Mouse (Mus musculus): ENCODE data around the gene Cbr2. TPM values are rescaled to one million over a fixed set of nuclear protein-coding genes. Genes with fewer than 3 reads are reported as not detected.

Gene Cbr2
- polyA plus RNA-seq, 1 experiment from 2014 or later, result 1.1 TPM

DNA sequence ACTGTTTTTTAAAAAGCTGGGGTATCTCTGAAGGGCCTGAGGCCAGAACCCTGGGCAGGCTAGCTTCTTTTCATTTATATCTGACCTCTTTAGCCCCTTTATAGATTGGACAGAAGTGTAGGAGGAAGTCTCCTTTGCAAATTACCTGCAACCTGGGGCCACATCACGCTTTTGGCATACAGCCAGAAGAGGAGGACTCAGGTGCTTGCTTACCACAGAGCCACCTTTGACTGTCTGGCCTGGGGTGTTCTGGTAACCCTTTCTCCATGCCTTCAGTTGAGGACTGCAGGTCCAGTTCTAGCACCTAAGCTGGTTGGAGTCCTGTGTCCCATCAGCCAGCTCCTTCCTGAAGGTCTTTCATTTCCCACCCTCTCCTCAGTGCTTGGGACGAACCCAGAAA is 22.4 kb downstream of the Cbr2 start:
- H3K27ac ChIP-seq (ENCODE audit: low read depth, low read length), result no peak overlapping the region
- H3K9me3 ChIP-seq (replicated peaks; ENCODE audit: control insufficient read depth, low read length), result no peaks in the 10 kb centered on the region
- ATAC-seq (no peak), DNase-seq (ENCODE audit: low spot score) (no peak)
- H3K36me3 ChIP-seq (ENCODE audit: control insufficient read depth, insufficient read depth, low read length), result peaks cover 20% of the 10 kb centered on the region
- peaks cover 17% of the 10 kb centered on the region for H3K4me1 ChIP-seq (ENCODE audit: control insufficient read depth, insufficient read depth, low read length)
- 75% methylated on average over 2 of the region's 2 CpGs for WGBS
- H3K4me2 ChIP-seq (ENCODE audit: low read length), result no peak overlapping the region
- H3K9ac ChIP-seq (ENCODE audit: low read length), result no peak overlapping the region
- H3K4me3 ChIP-seq (ENCODE audit: low read depth, low read length), result no peak overlapping the region
- H3K27me3 ChIP-seq (replicated peaks; ENCODE audit: control insufficient read depth, insufficient read depth, low read length), result no peaks in the 10 kb centered on the region

GRCm38 (mm10) chr11:120707969-120708368 is 23.9 kb downstream of the Cbr2 start:
- H3K27me3 ChIP-seq (replicated peaks; ENCODE audit: control insufficient read depth, insufficient read depth, low read length), result no peaks in the 10 kb centered on the region
- H3K27ac ChIP-seq (ENCODE audit: low read depth, low read length), result no peak overlapping the region

GRCm38 (mm10) chr11:120707225-120707624 is 24.7 kb downstream of the Cbr2 start:
- no peak overlapping the region for H3K4me2 ChIP-seq (ENCODE audit: low read length)
- H3K4me1 ChIP-seq (ENCODE audit: control insufficient read depth, insufficient read depth, low read length), result peaks cover 8% of the 10 kb centered on the region; the same call in 1 of the 2 replicates
- no peak overlapping the region for H3K9ac ChIP-seq (ENCODE audit: low read length)
- H3K9me3 ChIP-seq (replicated peaks; ENCODE audit: control insufficient read depth, low read length), result no peaks in the 10 kb centered on the region
- no peak overlapping the region for H3K4me3 ChIP-seq (ENCODE audit: low read depth, low read length)
- peaks cover 34% of the 10 kb centered on the region for H3K36me3 ChIP-seq (ENCODE audit: control insufficient read depth, insufficient read depth, low read length)
- WGBS, result 2% methylated on average over 11 of the region's 12 CpGs
- peak; percentile 36; the same call in 1 of the 2 replicates for ATAC-seq
- H3K27me3 ChIP-seq (replicated peaks; ENCODE audit: control insufficient read depth, insufficient read depth, low read length), result no peaks in the 10 kb centered on the region
- DNase-seq (ENCODE audit: low spot score), result peak; percentile 6
- no peak overlapping the region for H3K27ac ChIP-seq (ENCODE audit: low read depth, low read length)

More at GRCm38 (mm10) chr11:120707969-120708368, 23.9 kb downstream of the Cbr2 start:
- Histone ChIP-seq H3K9me3 (replicated peaks; ENCODE audit: control insufficient read depth, low read length) (no peaks in the 10 kb centered on the region), H3K4me2 (ENCODE audit: low read length) (no peak overlapping the region), H3K4me1 (ENCODE audit: control insufficient read depth, insufficient read depth, low read length) (peaks cover 11% of the 10 kb centered on the region; the same call in 1 of the 2 replicates), H3K9ac (ENCODE audit: low read length) (no peak overlapping the region), H3K36me3 (ENCODE audit: control insufficient read depth, insufficient read depth, low read length) (peaks cover 30% of the 10 kb centered on the region), H3K4me3 (ENCODE audit: low read depth, low read length) (no peak overlapping the region)
- WGBS, result 39% methylated on average over 5 of the region's 5 CpGs
- DNase-seq (ENCODE audit: low spot score), result no peak
- no peak for ATAC-seq

GRCm38 (mm10) chr11:120706120-120706519 is 25.8 kb downstream of the Cbr2 start:
- no peaks in the 10 kb centered on the region for H3K9me3 ChIP-seq (replicated peaks; ENCODE audit: control insufficient read depth, low read length)
- 57% methylated on average over 5 of the region's 5 CpGs for WGBS
- no peak overlapping the region for H3K27ac ChIP-seq (ENCODE audit: low read depth, low read length)
- H3K36me3 ChIP-seq (ENCODE audit: control insufficient read depth, insufficient read depth, low read length), result peaks cover 37% of the 10 kb centered on the region
- H3K27me3 ChIP-seq (replicated peaks; ENCODE audit: control insufficient read depth, insufficient read depth, low read length), result no peaks in the 10 kb centered on the region
- ATAC-seq, result no peak
- no peak overlapping the region for H3K4me2 ChIP-seq (ENCODE audit: low read length)
- DNase-seq (ENCODE audit: low spot score), result no peak
- H3K4me3 ChIP-seq (ENCODE audit: low read depth, low read length), result no peak overlapping the region
- H3K4me1 ChIP-seq (ENCODE audit: control insufficient read depth, insufficient read depth, low read length), result peaks cover 8% of the 10 kb centered on the region; the same call in 1 of the 2 replicates
- no peak overlapping the region for H3K9ac ChIP-seq (ENCODE audit: low read length)

GRCm38 (mm10) chr11:120704486-120705325 is 27.2 kb downstream of the Cbr2 start:
- 19% methylated on average over 8 of the region's 8 CpGs for WGBS
- Histone ChIP-seq H3K27me3 (replicated peaks; ENCODE audit: control insufficient read depth, insufficient read depth, low read length) (no peaks in the 10 kb centered on the region), H3K9ac (ENCODE audit: low read length) (no peak overlapping the region; the same call in 1 of the 2 replicates), H3K9me3 (replicated peaks; ENCODE audit: control insufficient read depth, low read length) (no peaks in the 10 kb centered on the region), H3K4me3 (ENCODE audit: low read depth, low read length) (no peak overlapping the region), H3K36me3 (ENCODE audit: control insufficient read depth, insufficient read depth, low read length) (peaks cover 37% of the 10 kb centered on the region), H3K4me2 (ENCODE audit: low read length) (no peak overlapping the region), H3K4me1 (ENCODE audit: control insufficient read depth, insufficient read depth, low read length) (peaks cover 8% of the 10 kb centered on the region; the same call in 1 of the 2 replicates), H3K27ac (ENCODE audit: low read depth, low read length) (no peak overlapping the region)
- no peak for ATAC-seq
- DNase-seq (ENCODE audit: low spot score), result no peak

GRCm38 (mm10) chr11:120703696-120704454 is 28.0 kb downstream of the Cbr2 start:
- ATAC-seq (no peak), DNase-seq (ENCODE audit: low spot score) (no peak)
- H3K27me3 ChIP-seq (replicated peaks; ENCODE audit: control insufficient read depth, insufficient read depth, low read length), result no peaks in the 10 kb centered on the region
- WGBS, result 43% methylated on average over 15 of the region's 15 CpGs
- H3K4me1 ChIP-seq (ENCODE audit: control insufficient read depth, insufficient read depth, low read length), result peaks cover 8% of the 10 kb centered on the region; the same call in 1 of the 2 replicates
- no peak overlapping the region for H3K4me3 ChIP-seq (ENCODE audit: low read depth, low read length)
- H3K36me3 ChIP-seq (ENCODE audit: control insufficient read depth, insufficient read depth, low read length), result peaks cover 38% of the 10 kb centered on the region
- no peak overlapping the region for H3K27ac ChIP-seq (ENCODE audit: low read depth, low read length)
- no peak overlapping the region; the same call in 1 of the 2 replicates for H3K9ac ChIP-seq (ENCODE audit: low read length)
- H3K4me2 ChIP-seq (ENCODE audit: low read length), result no peak overlapping the region
- H3K9me3 ChIP-seq (replicated peaks; ENCODE audit: control insufficient read depth, low read length), result no peaks in the 10 kb centered on the region

DNA sequence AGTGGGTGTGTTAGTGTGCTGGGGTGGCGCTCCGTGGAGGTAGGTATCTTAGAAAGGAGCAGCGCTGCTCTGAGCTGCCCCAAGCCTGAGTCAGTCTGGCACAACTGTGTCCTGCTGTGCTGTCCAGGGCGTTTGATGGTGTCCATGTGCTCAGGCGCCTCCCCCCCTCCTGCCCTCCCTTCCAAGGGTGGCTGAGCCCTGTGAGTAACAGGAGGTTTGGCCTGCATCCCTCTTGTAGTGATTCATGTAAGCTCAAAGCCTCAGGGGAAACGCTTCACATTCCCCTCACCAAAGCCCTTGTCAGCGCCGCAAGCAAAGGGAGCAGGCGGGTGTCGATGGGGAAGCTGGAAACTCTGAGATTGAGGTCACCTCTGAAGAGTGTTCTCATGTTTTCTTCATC is 34.2 kb downstream of the Cbr2 start:
- ATAC-seq (no peak), DNase-seq (ENCODE audit: low spot score) (no peak)
- Histone ChIP-seq H3K9ac (ENCODE audit: low read length) (no peak overlapping the region), H3K9me3 (replicated peaks; ENCODE audit: control insufficient read depth, low read length) (no peaks in the 10 kb centered on the region), H3K36me3 (ENCODE audit: control insufficient read depth, insufficient read depth, low read length) (peaks cover 45% of the 10 kb centered on the region), H3K4me3 (ENCODE audit: low read depth, low read length) (no peak overlapping the region), H3K4me1 (ENCODE audit: control insufficient read depth, insufficient read depth, low read length) (no peaks in the 10 kb centered on the region), H3K4me2 (ENCODE audit: low read length) (no peak overlapping the region), H3K27me3 (replicated peaks; ENCODE audit: control insufficient read depth, insufficient read depth, low read length) (no peaks in the 10 kb centered on the region), H3K27ac (ENCODE audit: low read depth, low read length) (no peak overlapping the region)
- 67% methylated on average over 10 of the region's 10 CpGs for WGBS

DNA sequence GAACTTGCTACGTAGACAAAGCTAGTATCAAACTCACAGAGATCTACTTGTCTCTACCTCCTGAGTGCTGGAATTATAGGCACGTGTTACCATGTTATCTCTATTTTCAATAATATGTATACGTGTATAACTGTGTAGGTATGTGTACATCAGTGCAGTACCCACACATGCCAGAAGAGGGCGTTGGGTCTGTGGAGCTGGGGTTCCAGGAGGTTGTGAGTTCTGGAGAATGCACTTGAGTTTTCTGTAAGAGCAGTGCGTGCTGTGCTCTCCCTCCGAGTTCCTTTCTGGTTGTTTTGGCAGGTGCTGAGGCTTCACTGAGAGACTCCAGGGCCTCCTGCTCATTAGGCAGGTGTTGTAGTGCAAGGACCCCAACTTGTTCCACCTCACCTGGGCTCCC is 35.3 kb downstream of the Cbr2 start:
- ATAC-seq, result no peak
- Histone ChIP-seq H3K4me2 (ENCODE audit: low read length) (no peak overlapping the region), H3K27me3 (replicated peaks; ENCODE audit: control insufficient read depth, insufficient read depth, low read length) (no peaks in the 10 kb centered on the region), H3K27ac (ENCODE audit: low read depth, low read length) (no peak overlapping the region), H3K9ac (ENCODE audit: low read length) (no peak overlapping the region), H3K36me3 (ENCODE audit: control insufficient read depth, insufficient read depth, low read length) (peaks cover 36% of the 10 kb centered on the region), H3K9me3 (replicated peaks; ENCODE audit: control insufficient read depth, low read length) (no peaks in the 10 kb centered on the region), H3K4me3 (ENCODE audit: low read depth, low read length) (no peak overlapping the region), H3K4me1 (ENCODE audit: control insufficient read depth, insufficient read depth, low read length) (no peaks in the 10 kb centered on the region)
- no peak for DNase-seq (ENCODE audit: low spot score)
- 90% methylated on average over 6 of the region's 6 CpGs for WGBS

Measured in forebrain, embryonic 14.5 days (tissue).